In genomic region chr3:21988010-21988531, GRCm38 (mm10) we compare ENCODE assay signal across 9 mouse cellular contexts.
DNase-seq lines count a peak whose midpoint lies in the region; ATAC-seq and TF ChIP-seq lines count a peak whose summit lies in the region.
"Had no signal": no experiment of that assay in that cellular context is flagged by ENCODE, and none has a peak within 500 bp of the region (broad histone marks: within the 10 kb centered on the region; RNA-seq: fewer than 3 reads in every experiment).

No protein-coding gene starts in this region.

- DNase-seq in kidney, adult 2 months: peak; percentile 34
- no peak for DNase-seq in kidney, postnatal 4 days
- DNase-seq in brain, adult 2 months (ENCODE audit: low read depth, low spot score): peak; percentile 81
- peak; percentile 46 to 61 for DNase-seq in spleen, postnatal 36 days (ENCODE audit: low spot score in 2 of 2)
- no peak for DNase-seq in heart, postnatal 36 days
- DNase-seq in gastrocnemius, postnatal 14 days: no peak
- DNase-seq in cerebellum, postnatal 14 days: no peak

- no peaks in the 10 kb centered on the region for H3K9me3 ChIP-seq in liver, embryonic 12.5 days (replicated peaks)
- H3K9me3 ChIP-seq: heart, embryonic 13.5 days had no signal

- no peak for TF ChIP-seq POLR2A in kidney, adult 2 months (IDR thresholded peaks at IDR 0.05; ENCODE audit: low read depth, low read length)

- 60% methylated on average over 8 of the region's 8 CpGs for WGBS in kidney, adult 2 months
- 2% methylated on average over 8 of the region's 8 CpGs for WGBS in liver, embryonic 12.5 days (ENCODE audit: insufficient replicate concordance)

- H3K27me3 ChIP-seq in kidney, adult 2 months (replicated peaks; ENCODE audit: control insufficient read depth, insufficient read depth, low read length): no peaks in the 10 kb centered on the region
- H3K27me3 ChIP-seq in liver, embryonic 12.5 days (replicated peaks): no peaks in the 10 kb centered on the region
- H3K27me3 ChIP-seq: heart, embryonic 13.5 days had no signal

- H3K4me2 ChIP-seq in liver, embryonic 12.5 days: peak overlapping the region; percentile 56
- H3K4me2 ChIP-seq: heart, embryonic 13.5 days had no signal

- TF ChIP-seq CTCF in kidney, adult 2 months (conservative IDR thresholded peaks at IDR 0.05; ENCODE audit: insufficient read depth, insufficient read length, low read depth, low read length): no peak

- H3K4me3 ChIP-seq in kidney, adult 2 months (ENCODE audit: insufficient read depth, low read depth, low read length): no peak overlapping the region
- no peak overlapping the region for H3K4me3 ChIP-seq in liver, embryonic 12.5 days
- H3K4me3 ChIP-seq: heart, embryonic 13.5 days had no signal

- intact Hi-C loops in heart, postnatal 36 days (cut with DNase I): loop anchor here (5.0 kb wide), 1 partner anchor 36 kb away; no protein-coding TSS in a partner anchor
- intact Hi-C loops in gastrocnemius, postnatal 14 days (cut with DNase I; ENCODE audit: low total_unique reads): no loop called here

- no peaks in the 10 kb centered on the region for H3K36me3 ChIP-seq in kidney, adult 2 months (ENCODE audit: control insufficient read depth, insufficient read depth, low read length)
- no peaks in the 10 kb centered on the region for H3K36me3 ChIP-seq in liver, embryonic 12.5 days
- H3K36me3 ChIP-seq: heart, embryonic 13.5 days had no signal

- H3K27ac ChIP-seq in kidney, adult 2 months (ENCODE audit: insufficient read depth, low read depth, low read length): peak overlapping the region; percentile 27; the same call in 1 of the 2 replicates
- H3K27ac ChIP-seq in liver, embryonic 12.5 days: peak overlapping the region; percentile 57; the same call in 1 of the 2 replicates
- H3K27ac ChIP-seq: heart, embryonic 13.5 days had no signal

- H3K9ac ChIP-seq in liver, embryonic 12.5 days: peak overlapping the region; percentile 2; the same call in 1 of the 2 replicates
- H3K9ac ChIP-seq: heart, embryonic 13.5 days had no signal

- peaks cover 20% of the 10 kb centered on the region for H3K4me1 ChIP-seq in kidney, adult 2 months (ENCODE audit: control insufficient read depth, insufficient read depth, low read length)
- peaks cover 49% of the 10 kb centered on the region for H3K4me1 ChIP-seq in liver, embryonic 12.5 days

- ATAC-seq in liver, embryonic 12.5 days: peak; percentile 78

Comparison
In these comparisons a context has a peak if more than half of its experiments do, and no peak if none do; other contexts are left out.
1. DNase-seq: peak in kidney, adult 2 months (single experiment), brain, adult 2 months (single experiment) and spleen, postnatal 36 days (2 of 2); none in kidney, postnatal 4 days (0 of 2), heart, postnatal 36 days (0 of 2), gastrocnemius, postnatal 14 days (single experiment) and cerebellum, postnatal 14 days (0 of 2).